Mouse (Mus musculus): ENCODE results near the gene Neu2. TPM values are rescaled to one million over a fixed set of nuclear protein-coding genes. Genes with fewer than 3 reads are reported as not detected.

Neu2 gene
- polyA plus RNA-seq, 1 experiment from 2014 or later, result 2.2 TPM

GRCm38 (mm10) chr1:87637121-87637877, 127.6 kb downstream of the Neu2 start:
- Histone ChIP-seq H3K36me3 (ENCODE audit: control insufficient read depth, insufficient read depth, low read length) (no peaks in the 10 kb centered on the region), H3K4me2 (replicated peaks; ENCODE audit: low read depth) (no peak overlapping the region), H3K27me3 (ENCODE audit: control insufficient read depth, insufficient read depth, low read length) (no peaks in the 10 kb centered on the region), H3K9me3 (ENCODE audit: control insufficient read depth, low read length) (no peaks in the 10 kb centered on the region), H3K9ac (ENCODE audit: low read length) (no peak overlapping the region), H3K27ac (replicated peaks) (no peak overlapping the region), H3K4me1 (replicated peaks; ENCODE audit: control insufficient read depth, insufficient read depth) (no peaks in the 10 kb centered on the region), H3K4me3 (ENCODE audit: low read depth, low read length) (no peak overlapping the region)
- TF ChIP-seq EP300 (optimal IDR thresholded peaks at IDR 0.05) (no peak), CTCF (IDR thresholded peaks at IDR 0.05; ENCODE audit: low read depth) (no peak)
- 93% methylated on average over 4 of the region's 4 CpGs for WGBS
- ATAC-seq (ENCODE audit: low FRiP score, low TSS enrichment) (peak; percentile 85), DNase-seq (ENCODE audit: low spot score) (no peak)

- H3K36me3 ChIP-seq (ENCODE audit: control insufficient read depth, insufficient read depth, low read length), result no peaks in the 10 kb centered on the region
- no peak for ATAC-seq (ENCODE audit: low FRiP score, low TSS enrichment)
- no peak for DNase-seq (ENCODE audit: low spot score)
- H3K4me3 ChIP-seq (ENCODE audit: low read depth, low read length), result no peak overlapping the region
- H3K9ac ChIP-seq (ENCODE audit: low read length), result no peak overlapping the region
- H3K9me3 ChIP-seq (ENCODE audit: control insufficient read depth, low read length), result no peaks in the 10 kb centered on the region
- H3K4me1 ChIP-seq (replicated peaks; ENCODE audit: control insufficient read depth, insufficient read depth), result no peaks in the 10 kb centered on the region
- no peaks in the 10 kb centered on the region for H3K27me3 ChIP-seq (ENCODE audit: control insufficient read depth, insufficient read depth, low read length)
- TF ChIP-seq EP300 (optimal IDR thresholded peaks at IDR 0.05) (no peak), CTCF (IDR thresholded peaks at IDR 0.05; ENCODE audit: low read depth) (no peak)
- H3K27ac ChIP-seq (replicated peaks), result no peak overlapping the region
- no peak overlapping the region for H3K4me2 ChIP-seq (replicated peaks; ENCODE audit: low read depth)
- 74% methylated on average over 4 of the region's 4 CpGs for WGBS
These were observed 128.3 kb downstream of the Neu2 start for GRCm38 (mm10) chr1:87637878-87638600.

GRCm38 (mm10) chr1:87639724-87640123, 130.0 kb downstream of the Neu2 start:
- Histone ChIP-seq H3K27ac (replicated peaks) (peak overlapping the region; percentile 30; the same call in 1 of the 2 replicates), H3K9ac (ENCODE audit: low read length) (no peak overlapping the region), H3K4me1 (replicated peaks; ENCODE audit: control insufficient read depth, insufficient read depth) (no peaks in the 10 kb centered on the region), H3K27me3 (ENCODE audit: control insufficient read depth, insufficient read depth, low read length) (no peaks in the 10 kb centered on the region), H3K4me3 (ENCODE audit: low read depth, low read length) (no peak overlapping the region), H3K36me3 (ENCODE audit: control insufficient read depth, insufficient read depth, low read length) (no peaks in the 10 kb centered on the region), H3K4me2 (replicated peaks; ENCODE audit: low read depth) (no peak overlapping the region), H3K9me3 (ENCODE audit: control insufficient read depth, low read length) (no peaks in the 10 kb centered on the region)
- TF ChIP-seq CTCF (IDR thresholded peaks at IDR 0.05; ENCODE audit: low read depth) (no peak), EP300 (optimal IDR thresholded peaks at IDR 0.05) (no peak)
- WGBS, result 77% methylated on average over 8 of the region's 8 CpGs
- DNase-seq (ENCODE audit: low spot score) (no peak), ATAC-seq (ENCODE audit: low FRiP score, low TSS enrichment) (no peak)

- Histone ChIP-seq H3K27ac (replicated peaks) (peak overlapping the region; percentile 30; the same call in 1 of the 2 replicates), H3K36me3 (ENCODE audit: control insufficient read depth, insufficient read depth, low read length) (no peaks in the 10 kb centered on the region), H3K4me2 (replicated peaks; ENCODE audit: low read depth) (no peak overlapping the region), H3K27me3 (ENCODE audit: control insufficient read depth, insufficient read depth, low read length) (no peaks in the 10 kb centered on the region), H3K4me3 (ENCODE audit: low read depth, low read length) (no peak overlapping the region), H3K4me1 (replicated peaks; ENCODE audit: control insufficient read depth, insufficient read depth) (no peaks in the 10 kb centered on the region), H3K9me3 (ENCODE audit: control insufficient read depth, low read length) (no peaks in the 10 kb centered on the region), H3K9ac (ENCODE audit: low read length) (no peak overlapping the region)
- WGBS, result 63% methylated on average over 17 of the region's 17 CpGs
- ATAC-seq (ENCODE audit: low FRiP score, low TSS enrichment), result no peak
- TF ChIP-seq CTCF (IDR thresholded peaks at IDR 0.05; ENCODE audit: low read depth) (no peak), EP300 (optimal IDR thresholded peaks at IDR 0.05) (no peak)
- DNase-seq (ENCODE audit: low spot score), result no peak
These were observed 130.5 kb downstream of the Neu2 start for GRCm38 (mm10) chr1:87640165-87640661.

GRCm38 (mm10) chr1:87643016-87643415, 133.3 kb downstream of the Neu2 start:
- 87% methylated on average over 7 of the region's 7 CpGs for WGBS

GRCm38 (mm10) chr1:87645041-87645440, 135.4 kb downstream of the Neu2 start:
- 67% methylated on average over 7 of the region's 7 CpGs for WGBS
- no peak for TF ChIP-seq EP300 (optimal IDR thresholded peaks at IDR 0.05)
- TF ChIP-seq CTCF (IDR thresholded peaks at IDR 0.05; ENCODE audit: low read depth), result no peak
- H3K36me3 ChIP-seq (ENCODE audit: control insufficient read depth, insufficient read depth, low read length), result no peaks in the 10 kb centered on the region
- no peaks in the 10 kb centered on the region for H3K4me1 ChIP-seq (replicated peaks; ENCODE audit: control insufficient read depth, insufficient read depth)
- no peaks in the 10 kb centered on the region for H3K9me3 ChIP-seq (ENCODE audit: control insufficient read depth, low read length)
- ATAC-seq (ENCODE audit: low FRiP score, low TSS enrichment) (no peak), DNase-seq (ENCODE audit: low spot score) (no peak)
- no peak overlapping the region for H3K9ac ChIP-seq (ENCODE audit: low read length)
- H3K4me3 ChIP-seq (ENCODE audit: low read depth, low read length), result no peak overlapping the region
- no peak overlapping the region for H3K27ac ChIP-seq (replicated peaks)
- no peak overlapping the region for H3K4me2 ChIP-seq (replicated peaks; ENCODE audit: low read depth)
- no peaks in the 10 kb centered on the region for H3K27me3 ChIP-seq (ENCODE audit: control insufficient read depth, insufficient read depth, low read length)

More at GRCm38 (mm10) chr1:87643016-87643415, 133.3 kb downstream of the Neu2 start:
- ATAC-seq (ENCODE audit: low FRiP score, low TSS enrichment) (no peak), DNase-seq (ENCODE audit: low spot score) (no peak)
- no peaks in the 10 kb centered on the region for H3K27me3 ChIP-seq (ENCODE audit: control insufficient read depth, insufficient read depth, low read length)
- H3K27ac ChIP-seq (replicated peaks), result no peak overlapping the region
- H3K9me3 ChIP-seq (ENCODE audit: control insufficient read depth, low read length), result no peaks in the 10 kb centered on the region
- no peak overlapping the region for H3K4me3 ChIP-seq (ENCODE audit: low read depth, low read length)
- no peak overlapping the region for H3K4me2 ChIP-seq (replicated peaks; ENCODE audit: low read depth)
- no peak overlapping the region for H3K9ac ChIP-seq (ENCODE audit: low read length)
- no peaks in the 10 kb centered on the region for H3K36me3 ChIP-seq (ENCODE audit: control insufficient read depth, insufficient read depth, low read length)
- no peaks in the 10 kb centered on the region for H3K4me1 ChIP-seq (replicated peaks; ENCODE audit: control insufficient read depth, insufficient read depth)
- TF ChIP-seq CTCF (IDR thresholded peaks at IDR 0.05; ENCODE audit: low read depth) (no peak), EP300 (optimal IDR thresholded peaks at IDR 0.05) (no peak)

Measured in stomach, postnatal 0 days (tissue).